Mouse (Mus musculus): ENCODE data around the gene Shroom2. TPM values are rescaled to one million over a fixed set of nuclear protein-coding genes. Genes with fewer than 3 reads are reported as not detected.

The Shroom2 gene
- total and polyA plus RNA-seq, 3 experiments = 0.09 TPM; not detected in 2

DNA sequence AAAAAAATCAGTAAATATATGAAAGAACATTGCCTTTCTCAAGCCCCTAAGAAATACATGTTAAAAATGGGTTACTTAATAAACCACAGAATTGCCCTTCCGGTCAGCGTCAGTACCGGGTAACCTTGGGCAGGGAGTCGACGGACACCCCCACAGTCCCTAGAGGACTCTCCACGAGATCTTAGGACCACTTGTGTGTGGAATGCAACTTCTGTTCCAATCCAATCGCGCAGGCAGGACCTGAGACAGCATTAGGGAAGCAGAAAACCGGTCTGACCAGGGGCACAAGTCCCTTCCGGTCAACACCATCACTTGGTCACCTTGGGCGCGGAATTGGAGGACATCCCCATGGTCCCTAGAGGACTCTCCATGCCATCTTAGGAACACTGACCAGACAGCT, 133.9 kb downstream of the Shroom2 start:
- DNase-seq (ENCODE audit: extremely low read depth) = no peak
- no peaks in the 10 kb centered on the region for H3K9me3 ChIP-seq (replicated peaks; ENCODE audit: low read length)
- dilution Hi-C loops (cut with MboI; ENCODE audit: extremely low pct_ligation_motif_present, extremely low pct_unique_long_range_greater_than_20kb, low sequenced_read_pairs) = no loop called here
- no peak for TF ChIP-seq E2F4 (IDR thresholded peaks at IDR 0.05; ENCODE audit: insufficient replicate concordance, low read depth, low read length)
- H3K9ac ChIP-seq (ENCODE audit: insufficient read depth, low read depth) = no peak overlapping the region
- H3K4me3 ChIP-seq (replicated peaks in 1 of 3; ENCODE audit: low read depth in 2 of 3, low read length in 2 of 3, poor library complexity in 1 of 3) = no peak overlapping the region
- no peak overlapping the region for H3K4me2 ChIP-seq (ENCODE audit: insufficient read depth, low read depth, poor library complexity, severe bottlenecking)
- in situ Hi-C loops (cut with MboI; ENCODE audit: low pct_ligation_motif_present, low pct_unique_long_range_greater_than_20kb, low sequenced_read_pairs) = no loop called here
- H3K4me1 ChIP-seq (ENCODE audit: control insufficient read depth in 1 of 2, insufficient read depth in 2 of 2) = no peaks in the 10 kb centered on the region
- H3K27ac ChIP-seq (ENCODE audit: insufficient read depth, low read depth) = no peak overlapping the region
- no peaks in the 10 kb centered on the region for H3K27me3 ChIP-seq (replicated peaks)
- H3K36me3 ChIP-seq (replicated peaks in 1 of 2; ENCODE audit: control insufficient read depth in 1 of 2, insufficient read depth in 1 of 2, low read length in 1 of 2) = no peaks in the 10 kb centered on the region
- no peaks in the 10 kb centered on the region for H3K79me2 ChIP-seq (replicated peaks; ENCODE audit: control insufficient read depth, extremely low read depth, insufficient read depth, poor library complexity, severe bottlenecking)

DNA sequence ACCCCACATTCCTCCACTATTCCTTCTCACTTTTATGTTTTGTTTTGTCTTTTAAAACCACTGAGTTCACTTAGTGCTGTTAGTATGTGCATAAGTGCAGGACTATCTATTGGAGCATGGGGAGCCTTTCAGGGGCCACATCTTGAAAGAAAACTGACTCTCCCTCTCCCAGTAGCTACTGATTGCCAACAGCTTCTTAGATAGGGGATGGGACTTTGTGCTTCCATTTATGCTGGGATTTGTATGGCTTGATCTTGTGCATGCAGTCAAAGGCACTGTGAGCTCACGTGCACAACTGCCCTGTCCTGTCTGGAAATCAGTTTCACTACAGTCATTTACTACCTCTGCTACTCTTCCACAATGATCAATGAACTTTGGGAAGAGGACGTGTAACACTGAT, 147.9 kb downstream of the Shroom2 start:
- in situ Hi-C loops (cut with MboI; ENCODE audit: low pct_ligation_motif_present, low pct_unique_long_range_greater_than_20kb, low sequenced_read_pairs) = no loop called here
- dilution Hi-C loops (cut with MboI; ENCODE audit: extremely low pct_ligation_motif_present, extremely low pct_unique_long_range_greater_than_20kb, low sequenced_read_pairs) = no loop called here
- DNase-seq (ENCODE audit: extremely low read depth) = no peak
- H3K27me3 ChIP-seq (replicated peaks) = no peaks in the 10 kb centered on the region
- H3K9ac ChIP-seq (ENCODE audit: insufficient read depth, low read depth) = no peak overlapping the region
- no peaks in the 10 kb centered on the region for H3K36me3 ChIP-seq (replicated peaks in 1 of 2; ENCODE audit: control insufficient read depth in 1 of 2, insufficient read depth in 1 of 2, low read length in 1 of 2)
- no peaks in the 10 kb centered on the region for H3K79me2 ChIP-seq (replicated peaks; ENCODE audit: control insufficient read depth, extremely low read depth, insufficient read depth, poor library complexity, severe bottlenecking)
- TF ChIP-seq SMC3 (IDR thresholded peaks at IDR 0.05; ENCODE audit: low read depth, low read length) = no peak
- no peak for TF ChIP-seq USF2 (conservative IDR thresholded peaks at IDR 0.05; ENCODE audit: low read depth, low read length)
- TF ChIP-seq JUND (conservative IDR thresholded peaks at IDR 0.05; ENCODE audit: low read depth, low read length) = no peak
- TF ChIP-seq RCOR1 (conservative IDR thresholded peaks at IDR 0.05; ENCODE audit: low read depth, low read length) = no peak
- no peak for TF ChIP-seq NRF1 (IDR thresholded peaks at IDR 0.05; ENCODE audit: low read depth, low read length)
- TF ChIP-seq ZMIZ1 (IDR thresholded peaks at IDR 0.05; ENCODE audit: low read depth, low read length) = no peak
- no peak overlapping the region for H3K4me2 ChIP-seq (ENCODE audit: insufficient read depth, low read depth, poor library complexity, severe bottlenecking)
- no peaks in the 10 kb centered on the region for H3K4me1 ChIP-seq (ENCODE audit: control insufficient read depth in 1 of 2, insufficient read depth in 2 of 2)
- no peak overlapping the region for H3K4me3 ChIP-seq (replicated peaks in 1 of 3; ENCODE audit: low read depth in 2 of 3, low read length in 2 of 3, poor library complexity in 1 of 3)
- H3K27ac ChIP-seq (ENCODE audit: insufficient read depth, low read depth) = no peak overlapping the region
- no peaks in the 10 kb centered on the region for H3K9me3 ChIP-seq (replicated peaks; ENCODE audit: low read length)

DNA sequence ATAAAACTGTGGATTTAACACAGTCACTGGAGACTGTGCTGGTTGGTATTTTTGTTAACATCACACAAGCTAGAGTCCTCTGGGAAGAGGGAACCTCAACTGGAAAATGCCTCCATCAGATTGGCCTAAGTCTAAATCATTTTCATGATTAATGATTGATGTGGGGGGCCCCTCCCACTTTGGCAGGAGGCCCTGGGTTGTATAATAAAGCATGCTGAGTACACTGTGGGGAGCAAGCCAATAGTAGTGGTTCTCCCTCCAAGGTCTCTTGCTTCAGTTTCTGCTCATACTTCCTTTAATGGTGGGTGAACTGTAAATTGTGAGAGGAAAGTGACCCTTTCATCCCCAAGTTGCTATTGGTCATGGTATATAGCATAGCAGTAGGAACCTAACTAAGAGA, 148.3 kb downstream of the Shroom2 start:
- Histone ChIP-seq H3K4me2 (ENCODE audit: insufficient read depth, low read depth, poor library complexity, severe bottlenecking) (no peak overlapping the region), H3K4me3 (replicated peaks in 1 of 3; ENCODE audit: low read depth in 2 of 3, low read length in 2 of 3, poor library complexity in 1 of 3) (no peak overlapping the region), H3K9me3 (replicated peaks; ENCODE audit: low read length) (no peaks in the 10 kb centered on the region), H3K79me2 (replicated peaks; ENCODE audit: control insufficient read depth, extremely low read depth, insufficient read depth, poor library complexity, severe bottlenecking) (no peaks in the 10 kb centered on the region), H3K27ac (ENCODE audit: insufficient read depth, low read depth) (no peak overlapping the region), H3K27me3 (replicated peaks) (no peaks in the 10 kb centered on the region), H3K4me1 (ENCODE audit: control insufficient read depth in 1 of 2, insufficient read depth in 2 of 2) (no peaks in the 10 kb centered on the region), H3K36me3 (replicated peaks in 1 of 2; ENCODE audit: control insufficient read depth in 1 of 2, insufficient read depth in 1 of 2, low read length in 1 of 2) (no peaks in the 10 kb centered on the region), H3K9ac (ENCODE audit: insufficient read depth, low read depth) (no peak overlapping the region)
- no peak for TF ChIP-seq UBTF (IDR thresholded peaks at IDR 0.05; ENCODE audit: low read depth, low read length)
- TF ChIP-seq CTCF (conservative IDR thresholded peaks at IDR 0.05 in 1 of 2, IDR thresholded peaks at IDR 0.05 in 1 of 2; ENCODE audit: low read depth in 2 of 2, low read length in 2 of 2) = no peak
- TF ChIP-seq USF1 (IDR thresholded peaks at IDR 0.05; ENCODE audit: low read depth, low read length) = no peak
- no peak for TF ChIP-seq USF2 (conservative IDR thresholded peaks at IDR 0.05; ENCODE audit: low read depth, low read length)
- no peak for TF ChIP-seq POLR2AphosphoS2 (IDR thresholded peaks at IDR 0.05; ENCODE audit: low read depth, low read length)
- no peak for TF ChIP-seq NELFE (IDR thresholded peaks at IDR 0.05; ENCODE audit: low read depth, low read length)
- DNase-seq (ENCODE audit: extremely low read depth) = no peak
- dilution Hi-C loops (cut with MboI; ENCODE audit: extremely low pct_ligation_motif_present, extremely low pct_unique_long_range_greater_than_20kb, low sequenced_read_pairs) (no loop called here), in situ Hi-C loops (cut with MboI; ENCODE audit: low pct_ligation_motif_present, low pct_unique_long_range_greater_than_20kb, low sequenced_read_pairs) (no loop called here)

Data from CH12.LX (cell line).